Mouse (Mus musculus) liver, embryonic 11.5 days (tissue): ENCODE data around the gene Hpse. TPM values are rescaled to one million over a fixed set of nuclear protein-coding genes. Genes with fewer than 3 reads are reported as not detected.

Source experiments
- ATAC-seq: fragments of 200-750 bp; cut with Nextera tagmentation; replicated peaks from 2 replicates; pipeline ENCODE4 v1.8.0; 2017; ENCODE audit warnings: moderate number of reproducible peaks, mild to moderate bottlenecking, moderate TSS enrichment, moderate library complexity; ENCODE audit not compliant: low FRiP score
- DNase-seq: peaks from one replicate; pipeline ENCODE4 v3.0.0-alpha.2; 2017; ENCODE audit warnings: low spot score
- H3K27ac ChIP-seq: fragments of 300-500 bp; sonication (generic); 2 replicates; pipeline ENCODE4 v1.5.1; 2014; ENCODE audit warnings: mild to moderate bottlenecking, low read depth, low read length, control low read depth
- H3K27me3 ChIP-seq: fragments of 300-500 bp; sonication (generic); replicated peaks from 2 replicates; pipeline ENCODE4 v1.6.1; 2014; ENCODE audit warnings: low read length, mixed read lengths; ENCODE audit not compliant: control insufficient read depth, insufficient read depth
- H3K36me3 ChIP-seq: fragments of 300-500 bp; sonication (generic); 2 replicates; pipeline ENCODE4 v1.6.1; 2014; ENCODE audit warnings: mild to moderate bottlenecking, low read length, moderate library complexity, mixed read lengths; ENCODE audit not compliant: control insufficient read depth, insufficient read depth
- H3K4me1 ChIP-seq: fragments of 300-500 bp; sonication (generic); replicated peaks from 2 replicates; pipeline ENCODE4 v1.6.1; 2014; ENCODE audit warnings: low read length, mixed read lengths; ENCODE audit not compliant: control insufficient read depth, insufficient read depth
- H3K4me2 ChIP-seq: fragments of 300-500 bp; sonication (generic); 2 replicates; pipeline ENCODE4 v1.6.1; 2014; ENCODE audit warnings: mild to moderate bottlenecking, control low read depth, moderate library complexity
- H3K4me3 ChIP-seq: fragments of 300-500 bp; sonication (generic); 2 replicates; pipeline ENCODE4 v1.5.1; 2014; ENCODE audit warnings: low read depth, low read length, control low read depth
- H3K9ac ChIP-seq: fragments of 300-500 bp; sonication (generic); 2 replicates; pipeline ENCODE4 v1.6.1; 2014; ENCODE audit warnings: low read depth, low read length, control low read depth
- H3K9me3 ChIP-seq: fragments of 300-500 bp; sonication (generic); 2 replicates; pipeline ENCODE4 v1.6.1; 2016; ENCODE audit warnings: low read length, inconsistent platforms, mixed read lengths; ENCODE audit not compliant: control insufficient read depth
- WGBS: fragments of 180-500 bp; shearing (Covaris S2); extraction: QIAGEN DNeasy Blood & Tissue Kit; methylation state at CpG from one replicate; pipeline ENCODE4 v1.1.7; 2014; 5-methylcytosine and 5-hydroxymethylcytosine counted together
- polyA plus RNA-seq: library from polyadenylated mRNA; unstranded; fragments of >200 nt; fragmentation: Nextera tagmentation; extraction: Ambion mirVana; gene quantifications from 2 replicates; pipeline ENCODE4 v1.2.1, GENCODE M21; 2014

Hpse gene
- polyA plus RNA-seq, 1 experiment from 2014 or later = 2.0 TPM

- 58% methylated on average over 12 of the region's 12 CpGs for WGBS
- ATAC-seq (no peak; the same call in 1 of the 2 replicates), DNase-seq (no peak)
- no peak overlapping the region for H3K9ac ChIP-seq
- no peaks in the 10 kb centered on the region for H3K27me3 ChIP-seq
- no peak overlapping the region for H3K4me3 ChIP-seq
- H3K4me2 ChIP-seq = peak overlapping the region; percentile 45
- peak overlapping the region; percentile 58 for H3K27ac ChIP-seq
- no peaks in the 10 kb centered on the region for H3K36me3 ChIP-seq
- H3K9me3 ChIP-seq = no peaks in the 10 kb centered on the region
- H3K4me1 ChIP-seq = peaks cover 32% of the 10 kb centered on the region
Measured at GRCm38 (mm10) chr5:100643253-100643990, 76.1 kb downstream of the Hpse start.

- H3K4me3 ChIP-seq = no peak overlapping the region
- H3K27ac ChIP-seq = no peak overlapping the region
- H3K9me3 ChIP-seq = no peaks in the 10 kb centered on the region
- no peaks in the 10 kb centered on the region for H3K36me3 ChIP-seq
- WGBS = 83% methylated on average over 5 of the region's 5 CpGs
- no peaks in the 10 kb centered on the region for H3K27me3 ChIP-seq
- H3K9ac ChIP-seq = no peak overlapping the region
- ATAC-seq = no peak
- no peak for DNase-seq
- peaks cover 36% of the 10 kb centered on the region for H3K4me1 ChIP-seq
- no peak overlapping the region for H3K4me2 ChIP-seq
Measured at GRCm38 (mm10) chr5:100642316-100642715, 77.2 kb downstream of the Hpse start.

- no peaks in the 10 kb centered on the region for H3K36me3 ChIP-seq
- 39% methylated on average over 8 of the region's 8 CpGs for WGBS
- peaks cover 47% of the 10 kb centered on the region for H3K4me1 ChIP-seq
- ATAC-seq (peak; percentile 90), DNase-seq (no peak)
- no peak overlapping the region for H3K9ac ChIP-seq
- peak overlapping the region; percentile 65 for H3K27ac ChIP-seq
- no peaks in the 10 kb centered on the region for H3K9me3 ChIP-seq
- H3K4me2 ChIP-seq = peak overlapping the region; percentile 42
- H3K4me3 ChIP-seq = no peak overlapping the region
- H3K27me3 ChIP-seq = no peaks in the 10 kb centered on the region
Measured at GRCm38 (mm10) chr5:100638483-100638882, 81.0 kb downstream of the Hpse start.

- no peaks in the 10 kb centered on the region for H3K9me3 ChIP-seq
- DNase-seq (no peak), ATAC-seq (no peak)
- no peaks in the 10 kb centered on the region for H3K27me3 ChIP-seq
- H3K27ac ChIP-seq = peak overlapping the region; percentile 76
- WGBS = 63% methylated on average over 8 of the region's 8 CpGs
- no peak overlapping the region for H3K4me3 ChIP-seq
- H3K9ac ChIP-seq = 0 out of 2 replicates have a peak overlapping the region, but pooled peaks have one; percentile 17
- no peaks in the 10 kb centered on the region for H3K36me3 ChIP-seq
- H3K4me1 ChIP-seq = peaks cover 46% of the 10 kb centered on the region
- no peak overlapping the region for H3K4me2 ChIP-seq
Measured at GRCm38 (mm10) chr5:100636794-100637544, 82.5 kb downstream of the Hpse start.

- WGBS = 30% methylated on average over 4 of the region's 4 CpGs
- no peaks in the 10 kb centered on the region for H3K9me3 ChIP-seq
- no peaks in the 10 kb centered on the region for H3K27me3 ChIP-seq
- no peak overlapping the region for H3K9ac ChIP-seq
- DNase-seq (no peak), ATAC-seq (peak; percentile 86)
- H3K4me3 ChIP-seq = no peak overlapping the region
- no peaks in the 10 kb centered on the region for H3K36me3 ChIP-seq
- H3K27ac ChIP-seq = peak overlapping the region; percentile 76
- peaks cover 46% of the 10 kb centered on the region for H3K4me1 ChIP-seq
- H3K4me2 ChIP-seq = peak overlapping the region; percentile 18; the same call in 1 of the 2 replicates
Measured at GRCm38 (mm10) chr5:100635908-100636307, 83.6 kb downstream of the Hpse start.

GRCm38 (mm10) chr5:100634885-100635478, 84.5 kb downstream of the Hpse start:
- H3K9ac ChIP-seq = no peak overlapping the region; the same call in 1 of the 2 replicates
- H3K27me3 ChIP-seq = no peaks in the 10 kb centered on the region
- H3K9me3 ChIP-seq = no peaks in the 10 kb centered on the region
- no peak for ATAC-seq
- no peak overlapping the region for H3K4me2 ChIP-seq
- 69% methylated on average over 8 of the region's 8 CpGs for WGBS
- H3K36me3 ChIP-seq = no peaks in the 10 kb centered on the region
- DNase-seq = no peak
- peaks cover 46% of the 10 kb centered on the region for H3K4me1 ChIP-seq
- no peak overlapping the region for H3K4me3 ChIP-seq
- peak overlapping the region; percentile 76; the same call in 1 of the 2 replicates for H3K27ac ChIP-seq

- peaks cover 29% of the 10 kb centered on the region for H3K4me1 ChIP-seq
- no peak overlapping the region for H3K9ac ChIP-seq
- no peak overlapping the region for H3K4me2 ChIP-seq
- H3K27me3 ChIP-seq = no peaks in the 10 kb centered on the region
- no peak for DNase-seq
- no peak for ATAC-seq
- H3K9me3 ChIP-seq = no peaks in the 10 kb centered on the region
- H3K36me3 ChIP-seq = no peaks in the 10 kb centered on the region
- H3K4me3 ChIP-seq = no peak overlapping the region
- 77% methylated on average over 8 of the region's 8 CpGs for WGBS
- H3K27ac ChIP-seq = no peak overlapping the region
Measured at GRCm38 (mm10) chr5:100632540-100633129, 86.9 kb downstream of the Hpse start.
